Mouse (Mus musculus): ENCODE results near the gene Paip2b. TPM values are rescaled to one million over a fixed set of nuclear protein-coding genes. Genes with fewer than 3 reads are reported as not detected.
A peak's percentile ranks its signal among the peaks of the same experiment; 100 is the strongest.

The Paip2b gene
- total RNA-seq, 1 experiment, result 57.8 TPM

DNA sequence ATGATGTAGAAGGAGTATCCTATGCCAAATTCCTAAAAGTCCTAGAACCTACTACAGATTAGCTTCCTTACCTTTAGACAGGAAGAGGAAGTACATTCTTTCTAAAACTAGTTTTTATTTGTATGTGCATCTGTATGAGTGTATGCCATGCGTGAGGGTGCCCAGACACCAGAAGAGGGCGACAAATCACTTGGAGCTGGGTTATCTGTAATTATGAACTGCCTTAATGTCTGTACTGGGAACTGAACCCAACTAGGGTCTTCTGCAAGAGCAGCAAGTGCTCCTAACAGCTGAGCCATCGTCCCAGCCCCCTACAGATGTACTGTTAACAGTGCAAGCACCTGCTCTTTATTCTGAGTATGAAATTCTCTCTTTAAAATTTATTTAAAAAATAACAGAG lies 15.7 kb downstream of the Paip2b start:
- in situ Hi-C loops (cut with MboI; ENCODE audit: low sequenced_read_pairs in 2 of 2, unreplicated experiment in 2 of 2), result no loop called here
- Histone ChIP-seq H3K9ac (ENCODE audit: insufficient read depth, low read depth, low read length, poor library complexity, severe bottlenecking) (no peak overlapping the region), H3K27ac (ENCODE audit: insufficient read depth, low read depth, low read length, poor library complexity, severe bottlenecking) (no peak overlapping the region), H3K4me3 (ENCODE audit: insufficient read depth in 1 of 2, low read depth in 1 of 2, low read length in 2 of 2, poor library complexity in 1 of 2, severe bottlenecking in 1 of 2) (no peak overlapping the region), H3K36me3 (ENCODE audit: control insufficient read depth, insufficient read depth, low read length, poor library complexity, severe bottlenecking) (peaks cover 6% of the 10 kb centered on the region), H3K4me1 (ENCODE audit: control insufficient read depth in 2 of 2, insufficient read depth in 2 of 2, low read length in 2 of 2, poor library complexity in 1 of 2) (peaks cover 0 to 5% of the 10 kb centered on the region in 2 experiments; a peak in 2 of 4 replicates), H3K9me3 (ENCODE audit: control insufficient read depth, insufficient read depth, low read depth, low read length) (no peaks in the 10 kb centered on the region)
- DNase-seq (ENCODE audit: low read depth, low spot score), result no peak
- TF ChIP-seq MAFK (IDR thresholded peaks at IDR 0.05; ENCODE audit: insufficient read depth, low read depth, low read length), result no peak
- peak; percentile 30; the same call in 1 of the 2 replicates for TF ChIP-seq ZC3H11A (IDR thresholded peaks at IDR 0.05; ENCODE audit: borderline replicate concordance, low read depth, low read length)

DNA sequence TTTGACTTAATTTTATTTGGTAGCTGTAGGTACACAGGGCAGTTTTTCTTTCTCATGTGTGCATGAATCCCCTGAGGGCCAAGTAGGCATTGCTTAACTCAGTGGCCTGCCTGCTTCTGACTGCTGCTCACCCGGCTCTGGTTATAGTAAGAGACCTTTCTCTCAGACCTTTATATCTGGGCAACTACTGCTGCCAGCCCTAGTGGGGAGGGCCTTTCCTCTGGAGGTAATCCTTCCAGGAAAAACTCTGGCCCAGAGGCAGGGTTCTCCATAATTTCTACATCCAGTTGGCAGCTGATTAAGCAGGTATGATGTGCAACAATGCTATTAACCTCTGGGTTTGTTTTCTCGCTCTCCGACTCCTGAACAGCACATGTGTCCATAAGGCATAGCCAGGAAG lies 28.7 kb downstream of the Paip2b start:
- no peak overlapping the region for H3K4me3 ChIP-seq (ENCODE audit: insufficient read depth in 1 of 2, low read depth in 1 of 2, low read length in 2 of 2, poor library complexity in 1 of 2, severe bottlenecking in 1 of 2)
- H3K9me3 ChIP-seq (ENCODE audit: control insufficient read depth, insufficient read depth, low read depth, low read length), result no peaks in the 10 kb centered on the region
- peaks cover 16% of the 10 kb centered on the region; the same call in 1 of the 2 replicates for H3K36me3 ChIP-seq (ENCODE audit: control insufficient read depth, insufficient read depth, low read length, poor library complexity, severe bottlenecking)
- in situ Hi-C loops (cut with MboI; ENCODE audit: low sequenced_read_pairs in 2 of 2, unreplicated experiment in 2 of 2), result no loop called here
- no peak overlapping the region for H3K9ac ChIP-seq (ENCODE audit: insufficient read depth, low read depth, low read length, poor library complexity, severe bottlenecking)
- DNase-seq (ENCODE audit: low read depth, low spot score), result no peak
- no peak overlapping the region for H3K27ac ChIP-seq (ENCODE audit: insufficient read depth, low read depth, low read length, poor library complexity, severe bottlenecking)
- no peaks in the 10 kb centered on the region for H3K4me1 ChIP-seq (ENCODE audit: control insufficient read depth in 2 of 2, insufficient read depth in 2 of 2, low read length in 2 of 2, poor library complexity in 1 of 2)
- no peak for TF ChIP-seq CHD2 (IDR thresholded peaks at IDR 0.05; ENCODE audit: low read depth, low read length)
- no peak for TF ChIP-seq ZC3H11A (IDR thresholded peaks at IDR 0.05; ENCODE audit: borderline replicate concordance, low read depth, low read length)

- Histone ChIP-seq H3K27ac (ENCODE audit: insufficient read depth, low read depth, low read length, poor library complexity, severe bottlenecking) (no peak overlapping the region), H3K4me1 (ENCODE audit: control insufficient read depth in 2 of 2, insufficient read depth in 2 of 2, low read length in 2 of 2, poor library complexity in 1 of 2) (no peaks in the 10 kb centered on the region), H3K9me3 (ENCODE audit: control insufficient read depth, insufficient read depth, low read depth, low read length) (no peaks in the 10 kb centered on the region), H3K9ac (ENCODE audit: insufficient read depth, low read depth, low read length, poor library complexity, severe bottlenecking) (no peak overlapping the region), H3K4me3 (ENCODE audit: insufficient read depth in 1 of 2, low read depth in 1 of 2, low read length in 2 of 2, poor library complexity in 1 of 2, severe bottlenecking in 1 of 2) (no peak overlapping the region), H3K36me3 (ENCODE audit: control insufficient read depth, insufficient read depth, low read length, poor library complexity, severe bottlenecking) (peaks cover 16% of the 10 kb centered on the region; the same call in 1 of the 2 replicates)
- in situ Hi-C loops (cut with MboI; ENCODE audit: low sequenced_read_pairs in 2 of 2, unreplicated experiment in 2 of 2), result no loop called here
- no peak for DNase-seq (ENCODE audit: low read depth, low spot score)
- TF ChIP-seq MAFK (IDR thresholded peaks at IDR 0.05; ENCODE audit: insufficient read depth, low read depth, low read length), result no peak
- no peak for TF ChIP-seq CHD2 (IDR thresholded peaks at IDR 0.05; ENCODE audit: low read depth, low read length)
- no peak for TF ChIP-seq ZC3H11A (IDR thresholded peaks at IDR 0.05; ENCODE audit: borderline replicate concordance, low read depth, low read length)
- TF ChIP-seq HCFC1 (IDR thresholded peaks at IDR 0.05; ENCODE audit: borderline replicate concordance, insufficient read depth, low read length), result no peak
- no peak for TF ChIP-seq ZNF384 (IDR thresholded peaks at IDR 0.05; ENCODE audit: low read depth, low read length)
These were observed 29.5 kb downstream of the Paip2b start for GRCm38 (mm10) chr6:83802033-83802432.

GRCm38 (mm10) chr6:83796686-83797085 lies 34.9 kb downstream of the Paip2b start:
- H3K4me1 ChIP-seq (ENCODE audit: control insufficient read depth in 2 of 2, insufficient read depth in 2 of 2, low read length in 2 of 2, poor library complexity in 1 of 2), result peaks cover 0 to 3% of the 10 kb centered on the region in 2 experiments; a peak in 1 of 4 replicates
- TF ChIP-seq MAFK (IDR thresholded peaks at IDR 0.05; ENCODE audit: insufficient read depth, low read depth, low read length), result no peak
- no peak for TF ChIP-seq CHD2 (IDR thresholded peaks at IDR 0.05; ENCODE audit: low read depth, low read length)
- no peak for TF ChIP-seq HCFC1 (IDR thresholded peaks at IDR 0.05; ENCODE audit: borderline replicate concordance, insufficient read depth, low read length)
- TF ChIP-seq ZC3H11A (IDR thresholded peaks at IDR 0.05; ENCODE audit: borderline replicate concordance, low read depth, low read length), result no peak
- H3K9me3 ChIP-seq (ENCODE audit: control insufficient read depth, insufficient read depth, low read depth, low read length), result no peaks in the 10 kb centered on the region
- no peak for DNase-seq (ENCODE audit: low read depth, low spot score)
- H3K27ac ChIP-seq (ENCODE audit: insufficient read depth, low read depth, low read length, poor library complexity, severe bottlenecking), result no peak overlapping the region
- no peak overlapping the region for H3K4me3 ChIP-seq (ENCODE audit: insufficient read depth in 1 of 2, low read depth in 1 of 2, low read length in 2 of 2, poor library complexity in 1 of 2, severe bottlenecking in 1 of 2)
- no peak overlapping the region for H3K9ac ChIP-seq (ENCODE audit: insufficient read depth, low read depth, low read length, poor library complexity, severe bottlenecking)
- in situ Hi-C loops (cut with MboI; ENCODE audit: low sequenced_read_pairs in 2 of 2, unreplicated experiment in 2 of 2), result no loop called here
- H3K36me3 ChIP-seq (ENCODE audit: control insufficient read depth, insufficient read depth, low read length, poor library complexity, severe bottlenecking), result peaks cover 6% of the 10 kb centered on the region; the same call in 1 of the 2 replicates

- H3K4me1 ChIP-seq (ENCODE audit: control insufficient read depth in 2 of 2, insufficient read depth in 2 of 2, low read length in 2 of 2, poor library complexity in 1 of 2), result peaks cover 3% of the 10 kb centered on the region in 2 experiments; a peak in 2 of 4 replicates
- no peak overlapping the region for H3K27ac ChIP-seq (ENCODE audit: insufficient read depth, low read depth, low read length, poor library complexity, severe bottlenecking)
- H3K9ac ChIP-seq (ENCODE audit: insufficient read depth, low read depth, low read length, poor library complexity, severe bottlenecking), result peak overlapping the region; percentile 77
- no peak for TF ChIP-seq ZC3H11A (IDR thresholded peaks at IDR 0.05; ENCODE audit: borderline replicate concordance, low read depth, low read length)
- no peak for TF ChIP-seq CHD2 (IDR thresholded peaks at IDR 0.05; ENCODE audit: low read depth, low read length)
- no peak for TF ChIP-seq MAFK (IDR thresholded peaks at IDR 0.05; ENCODE audit: insufficient read depth, low read depth, low read length)
- TF ChIP-seq ZNF384 (IDR thresholded peaks at IDR 0.05; ENCODE audit: low read depth, low read length), result no peak
- no peak for TF ChIP-seq HCFC1 (IDR thresholded peaks at IDR 0.05; ENCODE audit: borderline replicate concordance, insufficient read depth, low read length)
- H3K4me3 ChIP-seq (ENCODE audit: insufficient read depth in 1 of 2, low read depth in 1 of 2, low read length in 2 of 2, poor library complexity in 1 of 2, severe bottlenecking in 1 of 2), result peak overlapping the region; percentile 76 to 80
- peak; percentile 15 for DNase-seq (ENCODE audit: low read depth, low spot score)
- in situ Hi-C loops (cut with MboI; ENCODE audit: low sequenced_read_pairs in 2 of 2, unreplicated experiment in 2 of 2), result no loop called here
- 0 out of 2 replicates have a peak, but pooled peaks cover 1% of the 10 kb centered on the region for H3K36me3 ChIP-seq (ENCODE audit: control insufficient read depth, insufficient read depth, low read length, poor library complexity, severe bottlenecking)
- no peaks in the 10 kb centered on the region for H3K9me3 ChIP-seq (ENCODE audit: control insufficient read depth, insufficient read depth, low read depth, low read length)
These were observed 36.0 kb downstream of the Paip2b start for GRCm38 (mm10) chr6:83795492-83795900.

All from ES-E14 (cell line).